Mouse (Mus musculus): ENCODE data around the gene Met. TPM values are rescaled to one million over a fixed set of nuclear protein-coding genes. Genes with fewer than 3 reads are reported as not detected.

Met gene
- polyA plus RNA-seq, 1 experiment from 2014 or later = 4.5 TPM

DNA sequence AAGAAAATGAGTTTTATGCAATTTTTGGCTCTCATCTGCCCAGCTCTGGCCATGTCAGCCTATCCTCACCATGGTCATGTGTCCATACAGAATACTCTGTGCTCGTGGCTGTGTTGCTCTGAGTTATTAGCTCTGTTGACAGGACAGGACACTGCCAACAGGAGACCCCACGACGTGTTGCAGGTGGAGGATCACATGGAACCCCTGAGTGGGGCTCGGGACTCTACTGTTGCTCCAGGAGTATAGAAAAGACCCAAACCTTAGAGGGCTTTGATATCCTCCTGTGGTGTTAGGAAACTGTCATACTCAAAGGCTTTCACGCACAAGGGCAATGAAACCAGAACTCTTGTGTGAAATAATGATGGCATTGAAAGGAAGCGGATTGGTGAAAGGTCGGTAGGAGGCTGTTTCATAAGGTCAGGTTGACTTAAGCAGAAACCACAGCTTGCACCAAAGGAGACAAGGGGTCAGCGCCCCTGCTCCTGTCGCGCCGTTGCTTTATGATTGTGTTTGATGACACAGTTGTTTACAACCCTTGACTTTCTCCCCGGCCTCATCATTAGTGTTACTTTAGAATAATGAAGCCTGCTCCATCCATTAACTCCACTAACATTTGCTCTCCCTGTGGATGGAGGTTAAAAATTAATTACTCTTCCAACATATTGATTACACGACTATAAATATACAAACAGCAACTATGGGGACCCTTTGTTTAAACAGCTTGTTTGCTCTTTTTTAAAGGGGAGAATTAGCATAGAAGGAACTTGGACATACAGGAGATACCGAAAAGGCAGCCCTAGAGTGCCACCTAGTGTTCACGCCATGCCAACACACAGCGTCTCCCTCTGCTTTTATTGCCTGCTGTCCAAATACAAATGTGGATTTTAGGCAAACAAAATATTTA is 125.7 kb downstream of the Met start:
- Histone ChIP-seq H3K27ac (replicated peaks) (no peak overlapping the region), H3K9me3 (ENCODE audit: control insufficient read depth, low read length) (no peaks in the 10 kb centered on the region), H3K27me3 (ENCODE audit: control insufficient read depth, insufficient read depth, low read length) (no peaks in the 10 kb centered on the region), H3K4me2 (replicated peaks; ENCODE audit: low read depth) (no peak overlapping the region), H3K9ac (ENCODE audit: low read length) (no peak overlapping the region), H3K36me3 (ENCODE audit: control insufficient read depth, insufficient read depth, low read length) (no peaks in the 10 kb centered on the region), H3K4me1 (replicated peaks; ENCODE audit: control insufficient read depth, insufficient read depth) (no peaks in the 10 kb centered on the region), H3K4me3 (ENCODE audit: low read depth, low read length) (no peak overlapping the region)
- TF ChIP-seq CTCF (IDR thresholded peaks at IDR 0.05; ENCODE audit: low read depth) = peak; percentile 96
- TF ChIP-seq EP300 (optimal IDR thresholded peaks at IDR 0.05) = no peak
- ATAC-seq (ENCODE audit: low FRiP score, low TSS enrichment) (peak; percentile 80), DNase-seq (ENCODE audit: low spot score) (peak; percentile 80)
- WGBS = 21% methylated on average over 16 of the region's 16 CpGs

DNA sequence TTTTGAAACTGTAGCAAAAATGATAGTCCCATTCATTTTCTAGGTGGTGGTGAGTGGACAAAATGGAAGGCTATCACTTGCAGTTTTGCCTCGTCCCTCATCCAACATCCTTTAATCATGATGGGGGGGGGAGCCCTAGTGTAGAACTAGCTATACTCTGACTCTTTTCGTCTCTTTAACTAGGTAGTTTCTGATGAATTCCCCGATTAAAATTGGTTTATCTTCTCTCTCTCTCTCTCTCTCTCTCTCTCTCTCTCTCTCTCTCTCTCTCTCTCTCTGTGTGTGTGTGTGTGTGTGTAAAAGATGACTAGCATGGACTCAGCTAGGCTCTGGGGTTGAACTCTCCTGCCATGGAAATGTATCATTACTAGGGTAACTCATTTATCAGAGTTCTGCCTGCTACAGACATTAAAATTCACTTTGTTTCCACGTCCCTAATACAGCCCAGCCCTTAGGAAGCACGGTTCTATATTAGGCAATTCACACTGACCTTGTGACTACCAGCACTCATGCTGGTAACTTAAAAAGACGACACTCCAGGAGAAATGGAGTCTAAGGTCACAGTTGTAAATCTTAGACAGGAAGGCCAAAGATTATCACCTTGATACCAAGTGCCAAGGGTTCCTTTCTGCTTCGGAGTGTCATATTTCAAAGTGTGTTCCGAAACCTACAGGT is 126.5 kb downstream of the Met start:
- Histone ChIP-seq H3K9ac (ENCODE audit: low read length) (no peak overlapping the region), H3K27me3 (ENCODE audit: control insufficient read depth, insufficient read depth, low read length) (no peaks in the 10 kb centered on the region), H3K4me1 (replicated peaks; ENCODE audit: control insufficient read depth, insufficient read depth) (no peaks in the 10 kb centered on the region), H3K27ac (replicated peaks) (no peak overlapping the region), H3K4me2 (replicated peaks; ENCODE audit: low read depth) (no peak overlapping the region), H3K4me3 (ENCODE audit: low read depth, low read length) (no peak overlapping the region), H3K9me3 (ENCODE audit: control insufficient read depth, low read length) (no peaks in the 10 kb centered on the region), H3K36me3 (ENCODE audit: control insufficient read depth, insufficient read depth, low read length) (no peaks in the 10 kb centered on the region)
- DNase-seq (ENCODE audit: low spot score) (no peak), ATAC-seq (ENCODE audit: low FRiP score, low TSS enrichment) (no peak)
- TF ChIP-seq EP300 (optimal IDR thresholded peaks at IDR 0.05) (no peak), CTCF (IDR thresholded peaks at IDR 0.05; ENCODE audit: low read depth) (no peak)
- WGBS = 37% methylated on average over 8 of the region's 8 CpGs

- H3K9ac ChIP-seq (ENCODE audit: low read length) = no peak overlapping the region
- 71% methylated on average over 2 of the region's 2 CpGs for WGBS
- TF ChIP-seq EP300 (optimal IDR thresholded peaks at IDR 0.05) (no peak), CTCF (IDR thresholded peaks at IDR 0.05; ENCODE audit: low read depth) (no peak)
These were observed 130.4 kb downstream of the Met start for GRCm38 (mm10) chr6:17593971-17594370.

DNA sequence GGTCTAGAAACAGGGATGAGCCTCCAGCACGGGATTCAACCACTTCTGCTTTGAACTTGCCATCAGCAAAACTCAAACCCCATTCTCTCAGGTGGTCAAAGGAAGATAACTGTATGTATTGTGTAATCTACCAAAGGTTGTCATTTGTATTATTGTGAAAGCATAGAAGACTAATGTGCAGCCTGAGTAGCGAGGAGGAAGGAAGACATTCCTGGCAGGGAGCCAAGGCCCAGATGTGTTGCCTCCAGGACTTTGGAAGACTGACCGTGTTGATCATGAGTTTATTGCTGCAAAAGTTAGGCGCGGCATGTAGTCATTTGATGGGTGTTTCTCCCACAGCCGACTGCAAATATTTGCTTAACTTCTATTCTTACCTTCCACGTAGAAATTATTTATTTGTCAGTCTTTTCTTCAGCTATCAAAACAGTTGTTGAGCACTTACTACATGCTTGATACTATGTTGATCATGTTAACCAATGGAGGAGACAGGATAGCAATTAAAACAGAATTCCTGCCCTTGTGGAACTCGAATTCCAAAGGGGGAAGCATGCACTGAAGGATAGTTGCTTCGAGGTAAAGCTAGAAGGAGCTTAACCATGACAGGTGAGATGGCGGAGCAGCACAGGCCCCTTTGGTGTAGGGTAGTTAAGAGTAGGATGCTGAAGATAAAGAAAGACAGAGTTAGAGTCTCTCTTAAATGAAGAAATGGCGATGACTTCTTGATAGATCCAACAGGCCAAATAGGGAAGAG is 132.3 kb downstream of the Met start:
- no peaks in the 10 kb centered on the region for H3K27me3 ChIP-seq (ENCODE audit: control insufficient read depth, insufficient read depth, low read length)
- H3K4me3 ChIP-seq (ENCODE audit: low read depth, low read length) = no peak overlapping the region
- ATAC-seq (ENCODE audit: low FRiP score, low TSS enrichment) (peak; percentile 68), DNase-seq (ENCODE audit: low spot score) (peak; percentile 60)
- H3K9ac ChIP-seq (ENCODE audit: low read length) = no peak overlapping the region
- H3K27ac ChIP-seq (replicated peaks) = no peak overlapping the region
- TF ChIP-seq CTCF (IDR thresholded peaks at IDR 0.05; ENCODE audit: low read depth) (no peak), EP300 (optimal IDR thresholded peaks at IDR 0.05) (no peak)
- H3K36me3 ChIP-seq (ENCODE audit: control insufficient read depth, insufficient read depth, low read length) = no peaks in the 10 kb centered on the region
- no peak overlapping the region for H3K4me2 ChIP-seq (replicated peaks; ENCODE audit: low read depth)
- H3K9me3 ChIP-seq (ENCODE audit: control insufficient read depth, low read length) = no peaks in the 10 kb centered on the region
- 46% methylated on average over 11 of the region's 11 CpGs for WGBS
- no peaks in the 10 kb centered on the region for H3K4me1 ChIP-seq (replicated peaks; ENCODE audit: control insufficient read depth, insufficient read depth)

More at GRCm38 (mm10) chr6:17593971-17594370, 130.4 kb downstream of the Met start:
- DNase-seq (ENCODE audit: low spot score) (no peak), ATAC-seq (ENCODE audit: low FRiP score, low TSS enrichment) (peak; percentile 89)
- Histone ChIP-seq H3K36me3 (ENCODE audit: control insufficient read depth, insufficient read depth, low read length) (no peaks in the 10 kb centered on the region), H3K4me2 (replicated peaks; ENCODE audit: low read depth) (no peak overlapping the region), H3K27me3 (ENCODE audit: control insufficient read depth, insufficient read depth, low read length) (no peaks in the 10 kb centered on the region), H3K9me3 (ENCODE audit: control insufficient read depth, low read length) (no peaks in the 10 kb centered on the region), H3K4me3 (ENCODE audit: low read depth, low read length) (no peak overlapping the region), H3K27ac (replicated peaks) (no peak overlapping the region), H3K4me1 (replicated peaks; ENCODE audit: control insufficient read depth, insufficient read depth) (no peaks in the 10 kb centered on the region)

GRCm38 (mm10) chr6:17599373-17599772 is 135.8 kb downstream of the Met start:
- Histone ChIP-seq H3K9ac (ENCODE audit: low read length) (no peak overlapping the region), H3K9me3 (ENCODE audit: control insufficient read depth, low read length) (no peaks in the 10 kb centered on the region), H3K4me1 (replicated peaks; ENCODE audit: control insufficient read depth, insufficient read depth) (no peaks in the 10 kb centered on the region), H3K27me3 (ENCODE audit: control insufficient read depth, insufficient read depth, low read length) (no peaks in the 10 kb centered on the region), H3K36me3 (ENCODE audit: control insufficient read depth, insufficient read depth, low read length) (no peaks in the 10 kb centered on the region), H3K4me3 (ENCODE audit: low read depth, low read length) (no peak overlapping the region), H3K4me2 (replicated peaks; ENCODE audit: low read depth) (no peak overlapping the region), H3K27ac (replicated peaks) (no peak overlapping the region)
- no peak for DNase-seq (ENCODE audit: low spot score)
- no peak for TF ChIP-seq CTCF (IDR thresholded peaks at IDR 0.05; ENCODE audit: low read depth)
- no peak for TF ChIP-seq EP300 (optimal IDR thresholded peaks at IDR 0.05)
- WGBS = 86% methylated on average over 5 of the region's 5 CpGs
- ATAC-seq (ENCODE audit: low FRiP score, low TSS enrichment) = no peak
